Mouse (Mus musculus): ENCODE data around the gene Ryr2. TPM values are rescaled to one million over a fixed set of nuclear protein-coding genes. Genes with fewer than 3 reads are reported as not detected.

The Ryr2 gene
- polyA plus RNA-seq, 1 experiment from 2014 or later = 0.15 TPM

- WGBS = 31% methylated on average over 1 of the region's 1 CpGs
- H3K27me3 ChIP-seq (ENCODE audit: control insufficient read depth, insufficient read depth, low read length) = peaks cover 22% of the 10 kb centered on the region
- no peak overlapping the region for H3K4me3 ChIP-seq (ENCODE audit: low read depth, low read length)
- H3K27ac ChIP-seq (replicated peaks; ENCODE audit: low read depth, low read length) = no peak overlapping the region
- ATAC-seq (ENCODE audit: insufficient number of reproducible peaks, low FRiP score, low TSS enrichment, low read depth) = no peak
- no peak overlapping the region for H3K9ac ChIP-seq (ENCODE audit: low read length)
- peaks cover 5% of the 10 kb centered on the region for H3K4me1 ChIP-seq (ENCODE audit: control insufficient read depth, insufficient read depth, low read length)
- H3K9me3 ChIP-seq (ENCODE audit: control insufficient read depth, low read length) = no peaks in the 10 kb centered on the region
- no peaks in the 10 kb centered on the region for H3K36me3 ChIP-seq (ENCODE audit: control insufficient read depth, insufficient read depth, low read length)
- no peak overlapping the region for H3K4me2 ChIP-seq (ENCODE audit: low read depth, severe bottlenecking)
- no peak for DNase-seq (ENCODE audit: low spot score)
These were observed 2.4 kb downstream of the Ryr2 start for GRCm38 (mm10) chr13:12104318-12104717.

GRCm38 (mm10) chr13:12103017-12103416 lies 3.7 kb downstream of the Ryr2 start:
- ATAC-seq (ENCODE audit: insufficient number of reproducible peaks, low FRiP score, low TSS enrichment, low read depth) (no peak), DNase-seq (ENCODE audit: low spot score) (no peak)
- H3K9ac ChIP-seq (ENCODE audit: low read length) = no peak overlapping the region
- peaks cover 5% of the 10 kb centered on the region for H3K4me1 ChIP-seq (ENCODE audit: control insufficient read depth, insufficient read depth, low read length)
- no peak overlapping the region for H3K4me2 ChIP-seq (ENCODE audit: low read depth, severe bottlenecking)
- no peaks in the 10 kb centered on the region for H3K36me3 ChIP-seq (ENCODE audit: control insufficient read depth, insufficient read depth, low read length)
- no peak overlapping the region for H3K4me3 ChIP-seq (ENCODE audit: low read depth, low read length)
- H3K27me3 ChIP-seq (ENCODE audit: control insufficient read depth, insufficient read depth, low read length) = peaks cover 22% of the 10 kb centered on the region
- no peak overlapping the region for H3K27ac ChIP-seq (replicated peaks; ENCODE audit: low read depth, low read length)
- WGBS = 64% methylated on average over 3 of the region's 3 CpGs
- H3K9me3 ChIP-seq (ENCODE audit: control insufficient read depth, low read length) = no peaks in the 10 kb centered on the region

- H3K4me2 ChIP-seq (ENCODE audit: low read depth, severe bottlenecking) = no peak overlapping the region
- no peaks in the 10 kb centered on the region for H3K9me3 ChIP-seq (ENCODE audit: control insufficient read depth, low read length)
- H3K9ac ChIP-seq (ENCODE audit: low read length) = no peak overlapping the region
- H3K36me3 ChIP-seq (ENCODE audit: control insufficient read depth, insufficient read depth, low read length) = no peaks in the 10 kb centered on the region
- no peaks in the 10 kb centered on the region for H3K4me1 ChIP-seq (ENCODE audit: control insufficient read depth, insufficient read depth, low read length)
- 93% methylated on average over 3 of the region's 3 CpGs for WGBS
- no peak for ATAC-seq (ENCODE audit: insufficient number of reproducible peaks, low FRiP score, low TSS enrichment, low read depth)
- no peak for DNase-seq (ENCODE audit: low spot score)
- H3K4me3 ChIP-seq (ENCODE audit: low read depth, low read length) = no peak overlapping the region
- peaks cover 7% of the 10 kb centered on the region for H3K27me3 ChIP-seq (ENCODE audit: control insufficient read depth, insufficient read depth, low read length)
- H3K27ac ChIP-seq (replicated peaks; ENCODE audit: low read depth, low read length) = no peak overlapping the region
These were observed 7.3 kb downstream of the Ryr2 start for GRCm38 (mm10) chr13:12099446-12099845.

GRCm38 (mm10) chr13:12098981-12099380 lies 7.8 kb downstream of the Ryr2 start:
- H3K4me2 ChIP-seq (ENCODE audit: low read depth, severe bottlenecking) = no peak overlapping the region
- no peak for ATAC-seq (ENCODE audit: insufficient number of reproducible peaks, low FRiP score, low TSS enrichment, low read depth)
- H3K4me3 ChIP-seq (ENCODE audit: low read depth, low read length) = no peak overlapping the region
- H3K4me1 ChIP-seq (ENCODE audit: control insufficient read depth, insufficient read depth, low read length) = no peaks in the 10 kb centered on the region
- no peak overlapping the region for H3K27ac ChIP-seq (replicated peaks; ENCODE audit: low read depth, low read length)
- peaks cover 4% of the 10 kb centered on the region; the same call in 1 of the 2 replicates for H3K27me3 ChIP-seq (ENCODE audit: control insufficient read depth, insufficient read depth, low read length)
- H3K9me3 ChIP-seq (ENCODE audit: control insufficient read depth, low read length) = no peaks in the 10 kb centered on the region
- no peak overlapping the region for H3K9ac ChIP-seq (ENCODE audit: low read length)
- no peak for DNase-seq (ENCODE audit: low spot score)
- 89% methylated on average over 1 of the region's 1 CpGs for WGBS
- no peaks in the 10 kb centered on the region for H3K36me3 ChIP-seq (ENCODE audit: control insufficient read depth, insufficient read depth, low read length)

- ATAC-seq (ENCODE audit: insufficient number of reproducible peaks, low FRiP score, low TSS enrichment, low read depth) = no peak
- WGBS = 74% methylated on average over 3 of the region's 3 CpGs
- Histone ChIP-seq H3K27ac (replicated peaks; ENCODE audit: low read depth, low read length) (no peak overlapping the region), H3K9ac (ENCODE audit: low read length) (no peak overlapping the region), H3K36me3 (ENCODE audit: control insufficient read depth, insufficient read depth, low read length) (no peaks in the 10 kb centered on the region), H3K27me3 (ENCODE audit: control insufficient read depth, insufficient read depth, low read length) (peaks cover 2% of the 10 kb centered on the region; the same call in 1 of the 2 replicates), H3K9me3 (ENCODE audit: control insufficient read depth, low read length) (no peaks in the 10 kb centered on the region), H3K4me1 (ENCODE audit: control insufficient read depth, insufficient read depth, low read length) (no peaks in the 10 kb centered on the region), H3K4me2 (ENCODE audit: low read depth, severe bottlenecking) (no peak overlapping the region), H3K4me3 (ENCODE audit: low read depth, low read length) (no peak overlapping the region)
- DNase-seq (ENCODE audit: low spot score) = no peak
These were observed 10.3 kb downstream of the Ryr2 start for GRCm38 (mm10) chr13:12096382-12096932.

GRCm38 (mm10) chr13:12094569-12094968 lies 12.2 kb downstream of the Ryr2 start:
- whole genome bisulfite sequencing = 89% methylated on average over 7 of the region's 7 CpGs
- no peak for DNase-seq (ENCODE audit: low spot score)
- no peak overlapping the region for H3K4me3 ChIP-seq (ENCODE audit: low read depth, low read length)
- H3K9me3 ChIP-seq (ENCODE audit: control insufficient read depth, low read length) = no peaks in the 10 kb centered on the region
- no peak overlapping the region for H3K9ac ChIP-seq (ENCODE audit: low read length)
- no peaks in the 10 kb centered on the region for H3K27me3 ChIP-seq (ENCODE audit: control insufficient read depth, insufficient read depth, low read length)
- no peak for ATAC-seq (ENCODE audit: insufficient number of reproducible peaks, low FRiP score, low TSS enrichment, low read depth)
- no peaks in the 10 kb centered on the region for H3K36me3 ChIP-seq (ENCODE audit: control insufficient read depth, insufficient read depth, low read length)
- no peak overlapping the region for H3K27ac ChIP-seq (replicated peaks; ENCODE audit: low read depth, low read length)
- H3K4me1 ChIP-seq (ENCODE audit: control insufficient read depth, insufficient read depth, low read length) = no peaks in the 10 kb centered on the region
- no peak overlapping the region for H3K4me2 ChIP-seq (ENCODE audit: low read depth, severe bottlenecking)

- no peak overlapping the region for H3K4me2 ChIP-seq (ENCODE audit: low read depth, severe bottlenecking)
- H3K36me3 ChIP-seq (ENCODE audit: control insufficient read depth, insufficient read depth, low read length) = no peaks in the 10 kb centered on the region
- DNase-seq (ENCODE audit: low spot score) (no peak), ATAC-seq (ENCODE audit: insufficient number of reproducible peaks, low FRiP score, low TSS enrichment, low read depth) (no peak)
- no peaks in the 10 kb centered on the region for H3K4me1 ChIP-seq (ENCODE audit: control insufficient read depth, insufficient read depth, low read length)
- H3K4me3 ChIP-seq (ENCODE audit: low read depth, low read length) = no peak overlapping the region
- H3K9me3 ChIP-seq (ENCODE audit: control insufficient read depth, low read length) = no peaks in the 10 kb centered on the region
- no peaks in the 10 kb centered on the region for H3K27me3 ChIP-seq (ENCODE audit: control insufficient read depth, insufficient read depth, low read length)
- WGBS = 88% methylated on average over 5 of the region's 5 CpGs
- no peak overlapping the region for H3K9ac ChIP-seq (ENCODE audit: low read length)
- no peak overlapping the region for H3K27ac ChIP-seq (replicated peaks; ENCODE audit: low read depth, low read length)
These were observed 13.6 kb downstream of the Ryr2 start for GRCm38 (mm10) chr13:12093146-12093545.

GRCm38 (mm10) chr13:12092379-12093107 lies 14.2 kb downstream of the Ryr2 start:
- Histone ChIP-seq H3K36me3 (ENCODE audit: control insufficient read depth, insufficient read depth, low read length) (no peaks in the 10 kb centered on the region), H3K27me3 (ENCODE audit: control insufficient read depth, insufficient read depth, low read length) (no peaks in the 10 kb centered on the region), H3K27ac (replicated peaks; ENCODE audit: low read depth, low read length) (no peak overlapping the region), H3K4me2 (ENCODE audit: low read depth, severe bottlenecking) (no peak overlapping the region), H3K9ac (ENCODE audit: low read length) (no peak overlapping the region), H3K4me3 (ENCODE audit: low read depth, low read length) (no peak overlapping the region), H3K4me1 (ENCODE audit: control insufficient read depth, insufficient read depth, low read length) (no peaks in the 10 kb centered on the region), H3K9me3 (ENCODE audit: control insufficient read depth, low read length) (no peaks in the 10 kb centered on the region)
- ATAC-seq (ENCODE audit: insufficient number of reproducible peaks, low FRiP score, low TSS enrichment, low read depth) (no peak), DNase-seq (ENCODE audit: low spot score) (no peak)
- WGBS = 89% methylated on average over 11 of the region's 11 CpGs

- no peak overlapping the region for H3K4me2 ChIP-seq (ENCODE audit: low read depth, severe bottlenecking)
- no peaks in the 10 kb centered on the region for H3K27me3 ChIP-seq (ENCODE audit: control insufficient read depth, insufficient read depth, low read length)
- H3K9ac ChIP-seq (ENCODE audit: low read length) = no peak overlapping the region
- ATAC-seq (ENCODE audit: insufficient number of reproducible peaks, low FRiP score, low TSS enrichment, low read depth) (no peak), DNase-seq (ENCODE audit: low spot score) (no peak)
- no peaks in the 10 kb centered on the region for H3K4me1 ChIP-seq (ENCODE audit: control insufficient read depth, insufficient read depth, low read length)
- no peaks in the 10 kb centered on the region for H3K36me3 ChIP-seq (ENCODE audit: control insufficient read depth, insufficient read depth, low read length)
- H3K9me3 ChIP-seq (ENCODE audit: control insufficient read depth, low read length) = no peaks in the 10 kb centered on the region
- no peak overlapping the region for H3K27ac ChIP-seq (replicated peaks; ENCODE audit: low read depth, low read length)
- WGBS = 91% methylated on average over 2 of the region's 2 CpGs
- H3K4me3 ChIP-seq (ENCODE audit: low read depth, low read length) = no peak overlapping the region
These were observed 22.7 kb downstream of the Ryr2 start for GRCm38 (mm10) chr13:12084112-12084475.
